Mouse (Mus musculus): ENCODE data around the gene Cdk8. TPM values are rescaled to one million over a fixed set of nuclear protein-coding genes. Genes with fewer than 3 reads are reported as not detected.

Gene Cdk8
- total RNA-seq, 2 experiments from 2014 or later: 14.9 to 17.5 TPM

- DNase-seq (ENCODE audit: low spot score): no peak
Observed at GRCm38 (mm10) chr5:146316316-146316715, 85.3 kb downstream of the Cdk8 start.

DNA sequence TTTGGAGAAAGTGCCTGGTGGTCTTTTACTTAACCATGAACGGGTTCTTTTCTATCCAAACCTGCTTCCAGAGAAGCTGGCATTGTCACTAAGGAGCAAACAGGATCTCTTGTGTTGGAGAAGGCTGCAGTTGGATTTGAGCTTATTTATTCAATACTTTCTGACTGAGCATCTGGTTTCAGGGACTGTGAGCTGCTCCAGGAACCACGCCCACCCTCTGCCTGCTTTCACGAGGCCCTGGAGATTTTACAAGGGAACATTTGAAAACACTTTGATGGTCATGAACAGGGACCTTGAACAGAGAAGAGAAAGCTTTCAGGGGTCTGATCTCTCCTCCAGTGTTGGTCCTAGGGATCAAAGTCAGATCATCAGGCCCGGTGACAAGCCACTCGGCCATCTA, 87.0 kb downstream of the Cdk8 start:
- peak; percentile 67 for DNase-seq (ENCODE audit: low spot score)

- DNase-seq (ENCODE audit: low spot score): no peak
Observed at GRCm38 (mm10) chr5:146318461-146318860, 87.4 kb downstream of the Cdk8 start.

DNA sequence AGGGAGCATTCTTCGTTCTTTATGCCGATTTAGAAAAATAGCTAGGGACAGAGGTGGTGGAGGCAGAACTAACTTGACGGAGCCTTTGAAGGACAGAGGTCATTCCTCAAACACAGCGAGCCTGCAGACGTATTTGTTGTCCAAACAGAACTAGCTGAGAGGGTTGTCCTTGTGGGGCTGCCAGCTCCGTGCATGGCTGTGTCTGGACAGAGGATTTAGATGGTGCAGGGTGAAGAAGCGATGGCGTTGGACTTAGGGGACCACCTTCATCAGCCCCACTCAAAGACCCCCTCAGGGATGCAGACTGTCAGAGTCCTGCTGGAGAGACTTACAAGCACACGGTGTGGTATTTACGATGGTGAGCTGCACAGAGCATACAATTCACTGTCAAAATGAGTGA, 97.9 kb downstream of the Cdk8 start:
- no peak for DNase-seq (ENCODE audit: low spot score)

- no peak for DNase-seq (ENCODE audit: low spot score)
Observed at GRCm38 (mm10) chr5:146329541-146329940, 98.5 kb downstream of the Cdk8 start.

- DNase-seq (ENCODE audit: low spot score): peak; percentile 43
Observed at GRCm38 (mm10) chr5:146330031-146330764, 99.2 kb downstream of the Cdk8 start.

DNA sequence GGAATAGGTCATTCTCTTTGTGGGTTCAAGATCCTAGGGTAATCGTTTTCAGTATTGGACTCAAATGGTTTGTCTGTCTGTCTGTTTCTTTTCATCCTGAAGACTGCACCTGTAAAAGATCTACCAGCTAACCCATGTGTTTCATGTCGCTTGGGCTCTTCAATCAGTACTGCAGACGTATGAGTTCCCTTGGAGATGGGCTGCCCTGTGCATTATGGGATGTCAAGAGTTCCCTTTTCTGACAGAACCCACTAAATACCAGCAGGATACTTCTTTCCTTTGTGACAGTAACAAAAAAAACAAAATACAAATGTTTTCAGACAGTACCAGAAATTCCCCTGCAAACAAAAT, 99.7 kb downstream of the Cdk8 start:
- DNase-seq (ENCODE audit: low spot score): no peak

- DNase-seq (ENCODE audit: low spot score): no peak
Observed at GRCm38 (mm10) chr5:146331131-146331530, 100.1 kb downstream of the Cdk8 start.

DNA sequence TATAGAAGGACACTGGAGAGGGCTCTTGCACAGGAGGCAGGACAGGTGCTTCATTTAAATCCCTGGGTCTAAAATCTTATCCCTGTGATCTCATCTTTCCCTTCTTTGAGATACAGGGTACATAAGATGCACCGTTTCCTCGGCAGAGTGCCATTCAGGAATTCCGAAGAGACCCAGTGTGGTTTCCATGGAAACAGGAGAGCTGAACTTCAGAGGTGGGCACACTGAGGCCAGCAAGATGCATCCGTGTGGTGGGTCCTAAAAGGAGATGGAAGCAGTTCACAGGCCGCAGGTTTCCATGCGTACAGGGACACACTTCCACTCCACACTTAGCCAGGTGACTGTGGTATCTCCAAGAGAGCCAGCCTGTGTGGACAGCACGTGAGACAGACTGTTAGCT, 101.5 kb downstream of the Cdk8 start:
- no peak for DNase-seq (ENCODE audit: low spot score)

DNA sequence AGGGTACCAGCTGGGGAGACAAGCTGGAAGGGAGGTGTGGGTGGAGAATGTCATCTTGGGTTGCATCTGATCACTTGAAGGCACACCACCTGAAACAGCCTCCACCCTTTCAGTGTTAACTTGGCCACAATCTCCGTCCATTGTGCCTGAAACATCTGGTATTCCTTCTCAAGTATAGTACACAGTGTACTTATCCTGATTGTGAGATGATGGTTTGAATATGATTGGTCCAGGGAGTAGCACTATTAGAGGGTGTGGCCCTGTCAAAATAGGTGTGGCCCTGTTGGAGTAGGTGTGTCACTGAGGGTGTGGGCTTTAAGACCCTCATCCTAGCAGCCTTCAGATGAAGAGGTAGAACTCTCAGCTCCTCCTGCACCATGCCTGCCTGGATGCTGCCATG, 103.4 kb downstream of the Cdk8 start:
- DNase-seq (ENCODE audit: low spot score): no peak

DNA sequence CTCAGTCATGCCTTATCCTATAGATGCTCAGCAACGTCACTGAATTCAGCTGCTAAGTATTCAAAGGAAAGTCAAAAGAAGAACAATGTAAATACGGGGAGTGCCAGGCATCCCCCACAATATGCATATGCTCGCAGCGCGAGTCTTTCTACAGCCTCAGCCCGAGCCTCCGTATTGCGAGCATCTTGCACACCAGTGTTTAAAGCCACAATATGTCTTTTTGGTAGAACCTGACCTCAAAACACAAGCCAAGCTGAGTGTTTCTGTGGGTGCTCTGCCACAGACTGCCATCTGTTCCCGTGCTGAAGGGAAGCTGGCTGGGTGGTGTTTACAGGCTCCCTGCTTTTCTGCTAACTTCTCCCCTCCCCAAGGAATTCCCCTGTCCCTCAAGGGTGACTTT, 107.0 kb downstream of the Cdk8 start:
- no peak for DNase-seq (ENCODE audit: low spot score)

DNA sequence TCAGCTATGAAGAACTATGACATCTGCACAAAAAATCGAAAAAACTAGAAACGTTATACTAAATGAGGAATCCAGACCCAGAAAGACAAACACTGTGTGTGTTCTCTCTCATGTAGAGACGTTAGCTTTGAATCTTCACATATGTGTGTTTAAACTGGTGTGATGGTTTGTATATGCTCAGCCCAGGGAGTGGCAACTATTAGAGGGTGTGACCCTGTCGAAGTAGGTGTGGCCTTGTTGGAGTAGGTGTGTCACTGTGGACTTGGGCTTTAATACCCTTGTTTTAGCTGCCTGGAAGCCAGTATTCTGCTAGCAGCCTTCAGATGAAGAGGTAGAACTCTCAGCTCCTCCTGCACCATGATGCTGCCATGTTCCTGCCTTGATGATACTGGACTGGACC, 109.0 kb downstream of the Cdk8 start:
- no peak for DNase-seq (ENCODE audit: low spot score)

- DNase-seq (ENCODE audit: low spot score): no peak
Observed at GRCm38 (mm10) chr5:146344911-146345686, 114.1 kb downstream of the Cdk8 start.

DNA sequence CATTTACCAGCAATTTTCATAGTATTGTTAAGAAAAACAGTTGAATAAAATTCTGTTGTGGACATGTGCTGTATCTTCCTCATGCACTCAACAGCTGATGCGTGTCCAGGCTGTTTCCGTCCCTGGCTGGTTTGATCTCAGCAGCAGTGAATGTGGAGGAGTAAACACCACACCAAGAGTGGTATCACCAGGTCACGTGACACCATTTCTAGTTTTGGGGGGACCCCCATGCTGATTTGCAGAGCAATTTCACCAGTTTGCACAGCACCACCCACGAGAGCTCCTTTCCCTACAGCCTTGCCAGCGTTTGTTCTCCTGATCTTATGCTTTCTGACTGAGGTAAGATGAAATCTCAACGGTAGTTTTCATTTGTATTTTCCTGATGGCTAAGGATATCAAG, 116.1 kb downstream of the Cdk8 start:
- DNase-seq (ENCODE audit: low spot score): no peak

GRCm38 (mm10) chr5:146349183-146349582, 118.2 kb downstream of the Cdk8 start:
- DNase-seq (ENCODE audit: low spot score): no peak

DNA sequence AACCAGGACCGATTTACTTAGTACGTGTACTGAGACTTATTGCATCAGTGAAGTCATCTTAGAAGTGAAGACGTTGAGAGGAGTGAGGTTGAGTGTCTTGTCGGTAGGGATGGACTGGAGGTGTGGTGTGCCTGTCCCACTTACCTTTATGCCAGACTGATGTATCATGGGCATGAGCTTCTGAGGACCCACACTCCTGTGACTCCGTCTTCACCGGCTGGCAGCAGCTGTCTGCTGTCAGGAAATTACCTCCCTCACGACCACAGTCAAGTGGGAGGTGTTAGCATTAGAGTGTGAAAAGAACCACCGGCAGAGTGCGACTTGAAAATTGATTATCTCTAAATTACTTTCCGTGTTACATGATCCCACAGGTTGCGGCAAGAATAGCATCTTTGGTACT, 119.8 kb downstream of the Cdk8 start:
- DNase-seq (ENCODE audit: low spot score): no peak

DNA sequence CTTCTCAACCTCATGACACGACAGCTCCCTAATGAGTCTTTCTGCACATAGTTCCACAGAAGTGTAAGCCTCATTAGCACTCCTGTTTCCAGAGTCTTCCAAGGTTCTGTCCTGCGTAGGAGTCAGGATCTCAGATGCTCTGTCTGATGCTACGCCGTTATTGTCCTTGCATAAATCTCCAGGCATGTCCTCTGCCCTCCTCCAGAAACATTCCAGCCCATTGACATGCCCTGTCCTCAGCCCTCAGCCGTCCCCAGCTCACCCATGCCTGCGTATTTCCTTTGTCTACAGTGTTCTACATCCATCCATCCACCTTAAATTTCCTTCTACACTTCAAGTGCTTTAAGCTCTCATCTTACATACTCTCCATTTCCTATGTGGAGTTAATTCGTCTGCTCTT, 121.0 kb downstream of the Cdk8 start:
- no peak for DNase-seq (ENCODE audit: low spot score)

Other genes starting within 250 kb of the Cdk8 start
- gene Cyp3a25, start 221.6 kb upstream of the Cdk8 start, total RNA-seq (2021): under 1 TPM in 1 of 2 experiments, not detected in 1; 0.43 TPM
- gene Cyp3a59, start 152.0 kb upstream of the Cdk8 start, total RNA-seq (2021): not detected
- gene Gm5565, start 70.7 kb upstream of the Cdk8 start, total RNA-seq (2021): not detected
- not detected for gene Gm6309, start 60.5 kb upstream of the Cdk8 start, total RNA-seq (2021)
- gene 1700001J03Rik, start 45.9 kb upstream of the Cdk8 start, total RNA-seq (2021): 1 to 10 TPM; 1.1 to 1.2 TPM
- gene Rnf6, start 9.7 kb upstream of the Cdk8 start, total RNA-seq (2021): 10 to 100 TPM; 37.0 to 41.0 TPM
- under 1 TPM; 0.78 to 0.85 TPM for gene Wasf3, start 153.8 kb downstream of the Cdk8 start, total RNA-seq (2021)